14 mouse cellular contexts compared by ENCODE assay signal in genomic region chr17:46589635-46590314, GRCm38 (mm10). TPM values are rescaled to one million over a fixed set of nuclear protein-coding genes. Genes with fewer than 3 reads are reported as not detected.
DNase-seq lines count a peak whose midpoint lies in the region; ATAC-seq and TF ChIP-seq lines count a peak whose summit lies in the region.
"Had no signal": no experiment of that assay in that cellular context is flagged by ENCODE, and none has a peak within 500 bp of the region (broad histone marks: within the 10 kb centered on the region; RNA-seq: fewer than 3 reads in every experiment).

No protein-coding gene starts in this region.

- TF ChIP-seq CTCF in kidney, adult 2 months (conservative IDR thresholded peaks at IDR 0.05; ENCODE audit: insufficient read depth, insufficient read length, low read depth, low read length), result 0 out of 2 replicates have a peak, but pooled peaks have one; percentile 14
- 0 out of 2 replicates have a peak, but pooled peaks have one; percentile 5 for TF ChIP-seq CTCF in midbrain, postnatal 0 days (IDR thresholded peaks at IDR 0.05)
- peak; percentile 9; the same call in 1 of the 2 replicates for TF ChIP-seq CTCF in cortical plate, adult 2 months (IDR thresholded peaks at IDR 0.05; ENCODE audit: extremely low read depth, insufficient read depth, low read length)

- 77% methylated on average over 16 of the region's 16 CpGs for WGBS in kidney, adult 2 months
- WGBS in kidney, embryonic 15.5 days, result 90% methylated on average over 16 of the region's 16 CpGs
- WGBS in midbrain, postnatal 0 days, result 90% methylated on average over 16 of the region's 16 CpGs
- 94% methylated on average over 16 of the region's 16 CpGs for WGBS in midbrain, embryonic 11.5 days

- H3K27me3 ChIP-seq in kidney, adult 2 months (replicated peaks; ENCODE audit: control insufficient read depth, insufficient read depth, low read length), result no peaks in the 10 kb centered on the region
- no peaks in the 10 kb centered on the region for H3K27me3 ChIP-seq in kidney, embryonic 15.5 days
- H3K27me3 ChIP-seq in midbrain, postnatal 0 days (ENCODE audit: insufficient read depth, low read length), result no peaks in the 10 kb centered on the region
- H3K27me3 ChIP-seq in midbrain, embryonic 11.5 days (ENCODE audit: control insufficient read depth, insufficient read depth, low read length), result no peaks in the 10 kb centered on the region
- H3K27me3 ChIP-seq: embryonic facial prominence, embryonic 15.5 days had no signal

- H3K4me3 ChIP-seq in kidney, adult 2 months (ENCODE audit: insufficient read depth, low read depth, low read length), result no peak overlapping the region
- no peak overlapping the region for H3K4me3 ChIP-seq in kidney, embryonic 15.5 days (replicated peaks)
- H3K4me3 ChIP-seq in midbrain, postnatal 0 days (ENCODE audit: low read depth, low read length), result no peak overlapping the region
- H3K4me3 ChIP-seq in midbrain, embryonic 11.5 days (ENCODE audit: low read depth, low read length), result no peak overlapping the region
- no peak overlapping the region for H3K4me3 ChIP-seq in cortical plate, adult 2 months (ENCODE audit: insufficient read depth, low read length)
- H3K4me3 ChIP-seq: embryonic facial prominence, embryonic 15.5 days; hindbrain, embryonic 10.5 days had no signal

- H3K36me3 ChIP-seq in kidney, adult 2 months (ENCODE audit: control insufficient read depth, insufficient read depth, low read length), result no peaks in the 10 kb centered on the region
- peaks cover 67% of the 10 kb centered on the region for H3K36me3 ChIP-seq in kidney, embryonic 15.5 days
- H3K36me3 ChIP-seq in midbrain, postnatal 0 days (ENCODE audit: insufficient read depth, low read length), result peaks cover 32% of the 10 kb centered on the region
- H3K36me3 ChIP-seq in midbrain, embryonic 11.5 days (ENCODE audit: control insufficient read depth, insufficient read depth, low read length), result peaks cover 6% of the 10 kb centered on the region

- ATAC-seq in kidney, embryonic 15.5 days (replicated peaks; ENCODE audit: low FRiP score), result no peak
- no peak for ATAC-seq in midbrain, postnatal 0 days (ENCODE audit: low FRiP score)
- ATAC-seq in midbrain, embryonic 11.5 days (ENCODE audit: low FRiP score), result no peak
- ATAC-seq: midbrain, embryonic 16.5 days had no signal

- no peak overlapping the region for H3K9ac ChIP-seq in kidney, embryonic 15.5 days
- H3K9ac ChIP-seq in midbrain, postnatal 0 days (replicated peaks; ENCODE audit: low read length, poor library complexity, severe bottlenecking), result no peak overlapping the region
- H3K9ac ChIP-seq in midbrain, embryonic 11.5 days (ENCODE audit: low read length), result no peak overlapping the region
- H3K9ac ChIP-seq: embryonic facial prominence, embryonic 15.5 days had no signal

- H3K4me2 ChIP-seq in kidney, embryonic 15.5 days, result no peak overlapping the region
- no peak overlapping the region for H3K4me2 ChIP-seq in midbrain, postnatal 0 days (ENCODE audit: low read depth, low read length, poor library complexity, severe bottlenecking)
- H3K4me2 ChIP-seq in midbrain, embryonic 11.5 days, result no peak overlapping the region
- H3K4me2 ChIP-seq: embryonic facial prominence, embryonic 15.5 days had no signal

- no peak for TF ChIP-seq POLR2A in kidney, adult 2 months (IDR thresholded peaks at IDR 0.05; ENCODE audit: low read depth, low read length)
- TF ChIP-seq POLR2A in cortical plate, adult 2 months (IDR thresholded peaks at IDR 0.05; ENCODE audit: extremely low read depth, insufficient read depth, low read length), result no peak

- H3K27ac ChIP-seq in kidney, adult 2 months (ENCODE audit: insufficient read depth, low read depth, low read length), result no peak overlapping the region
- no peak overlapping the region for H3K27ac ChIP-seq in kidney, embryonic 15.5 days
- H3K27ac ChIP-seq in midbrain, postnatal 0 days (ENCODE audit: low read depth, low read length), result no peak overlapping the region
- no peak overlapping the region for H3K27ac ChIP-seq in midbrain, embryonic 11.5 days (ENCODE audit: low read depth, low read length)
- no peak overlapping the region for H3K27ac ChIP-seq in cortical plate, adult 2 months (ENCODE audit: insufficient read depth, low read length)
- H3K27ac ChIP-seq: embryonic facial prominence, embryonic 15.5 days; hindbrain, embryonic 10.5 days had no signal

- no peaks in the 10 kb centered on the region for H3K4me1 ChIP-seq in kidney, adult 2 months (ENCODE audit: control insufficient read depth, insufficient read depth, low read length)
- peaks cover 19% of the 10 kb centered on the region for H3K4me1 ChIP-seq in kidney, embryonic 15.5 days
- H3K4me1 ChIP-seq in midbrain, postnatal 0 days (ENCODE audit: insufficient read depth, low read length), result no peaks in the 10 kb centered on the region
- no peaks in the 10 kb centered on the region for H3K4me1 ChIP-seq in midbrain, embryonic 11.5 days (ENCODE audit: control insufficient read depth, insufficient read depth, low read length)
- H3K4me1 ChIP-seq in cortical plate, adult 2 months (ENCODE audit: control insufficient read depth, insufficient read depth, low read length), result no peaks in the 10 kb centered on the region

- no peaks in the 10 kb centered on the region for H3K9me3 ChIP-seq in kidney, embryonic 15.5 days (replicated peaks)
- H3K9me3 ChIP-seq in midbrain, postnatal 0 days (ENCODE audit: low read length), result no peaks in the 10 kb centered on the region
- H3K9me3 ChIP-seq in midbrain, embryonic 11.5 days (ENCODE audit: control insufficient read depth, low read length), result no peaks in the 10 kb centered on the region
- H3K9me3 ChIP-seq: embryonic facial prominence, embryonic 15.5 days; hindbrain, embryonic 10.5 days had no signal

- DNase-seq in kidney, adult 2 months, result peak; percentile 33
- no peak for DNase-seq in midbrain, postnatal 0 days (ENCODE audit: low spot score)
- no peak for DNase-seq in midbrain, embryonic 11.5 days (ENCODE audit: low spot score, missing footprints)
- no peak for DNase-seq in thymus, postnatal 10 days (ENCODE audit: low spot score in 2 of 2)
- DNase-seq in embryo, embryonic 10.5 days (ENCODE audit: low spot score), result no peak
- DNase-seq in ovary, postnatal 14 days (ENCODE audit: low spot score), result no peak
- DNase-seq: kidney, postnatal 4 days; lung, postnatal 36 days; thymus, postnatal 14 days had no signal

RNA-seq across cellular contexts. Expression of gene Srf, which starts 33.8 kb away (rescaled TPM):
- 67.0 and 86.3 TPM in 2 replicates for polyA plus RNA-seq in kidney, adult 2 months (2012; rRNA removed)
- 9.1 and 9.5 TPM in 2 replicates for polyA plus RNA-seq in kidney, embryonic 15.5 days (2015; fragmentation: Nextera tagmentation; extraction: Ambion mirVana)
- 45.8 and 69.0 TPM in 2 replicates for total RNA-seq in midbrain, postnatal 0 days (2014; rRNA removed)
- 2.6 and 3.3 TPM in 2 replicates for polyA plus RNA-seq in midbrain, postnatal 0 days (2015; fragmentation: Nextera tagmentation; extraction: Ambion mirVana)
- 3.6 and 6.0 TPM in 2 replicates for polyA plus RNA-seq in midbrain, embryonic 11.5 days (2014; fragmentation: Nextera tagmentation; extraction: Ambion mirVana)
- polyA plus RNA-seq in cortical plate, adult 2 months (2012; rRNA removed), result 89.1 and 90.0 TPM in 2 replicates

RNA-seq across cellular contexts. Expression of gene Ptk7, which starts 39.5 kb away (rescaled TPM):
- 8.1 and 9.4 TPM in 2 replicates for polyA plus RNA-seq in kidney, adult 2 months (2012; rRNA removed)
- polyA plus RNA-seq in kidney, embryonic 15.5 days (2015; fragmentation: Nextera tagmentation; extraction: Ambion mirVana), result 120 and 138 TPM in 2 replicates
- 61.8 and 62.6 TPM in 2 replicates for total RNA-seq in midbrain, postnatal 0 days (2014; rRNA removed)
- 22.5 and 22.9 TPM in 2 replicates for polyA plus RNA-seq in midbrain, postnatal 0 days (2015; fragmentation: Nextera tagmentation; extraction: Ambion mirVana)
- polyA plus RNA-seq in midbrain, embryonic 11.5 days (2014; fragmentation: Nextera tagmentation; extraction: Ambion mirVana), result 16.7 and 19.5 TPM in 2 replicates
- polyA plus RNA-seq in cortical plate, adult 2 months (2012; rRNA removed), result 6.5 and 6.8 TPM in 2 replicates

RNA-seq across cellular contexts. Expression of gene Cul9, which starts 43.6 kb away (rescaled TPM):
- polyA plus RNA-seq in kidney, adult 2 months (2012; rRNA removed), result 27.0 and 32.4 TPM in 2 replicates
- 5.3 and 5.8 TPM in 2 replicates for polyA plus RNA-seq in kidney, embryonic 15.5 days (2015; fragmentation: Nextera tagmentation; extraction: Ambion mirVana)
- total RNA-seq in midbrain, postnatal 0 days (2014; rRNA removed), result 53.8 and 70.9 TPM in 2 replicates
- polyA plus RNA-seq in midbrain, postnatal 0 days (2015; fragmentation: Nextera tagmentation; extraction: Ambion mirVana), result 13.6 and 16.7 TPM in 2 replicates
- 2.6 and 4.1 TPM in 2 replicates for polyA plus RNA-seq in midbrain, embryonic 11.5 days (2014; fragmentation: Nextera tagmentation; extraction: Ambion mirVana)
- 60.0 and 70.5 TPM in 2 replicates for polyA plus RNA-seq in cortical plate, adult 2 months (2012; rRNA removed)

RNA-seq across cellular contexts. Expression of gene Klc4, which starts 56.0 kb away (rescaled TPM):
- polyA plus RNA-seq in kidney, adult 2 months (2012; rRNA removed), result 60.7 and 62.8 TPM in 2 replicates
- 36.9 and 42.4 TPM in 2 replicates for polyA plus RNA-seq in kidney, embryonic 15.5 days (2015; fragmentation: Nextera tagmentation; extraction: Ambion mirVana)
- 24.5 and 28.5 TPM in 2 replicates for total RNA-seq in midbrain, postnatal 0 days (2014; rRNA removed)
- 20.0 and 22.2 TPM in 2 replicates for polyA plus RNA-seq in midbrain, postnatal 0 days (2015; fragmentation: Nextera tagmentation; extraction: Ambion mirVana)
- 26.6 and 29.8 TPM in 2 replicates for polyA plus RNA-seq in midbrain, embryonic 11.5 days (2014; fragmentation: Nextera tagmentation; extraction: Ambion mirVana)
- 20.0 and 20.6 TPM in 2 replicates for polyA plus RNA-seq in cortical plate, adult 2 months (2012; rRNA removed)

RNA-seq across cellular contexts. Expression of gene Mrpl2, which starts 56.3 kb away (rescaled TPM):
- 116 and 134 TPM in 2 replicates for polyA plus RNA-seq in kidney, adult 2 months (2012; rRNA removed)
- 108 and 124 TPM in 2 replicates for polyA plus RNA-seq in kidney, embryonic 15.5 days (2015; fragmentation: Nextera tagmentation; extraction: Ambion mirVana)
- total RNA-seq in midbrain, postnatal 0 days (2014; rRNA removed), result 46.7 and 47.4 TPM in 2 replicates
- polyA plus RNA-seq in midbrain, postnatal 0 days (2015; fragmentation: Nextera tagmentation; extraction: Ambion mirVana), result 85.5 and 85.7 TPM in 2 replicates
- polyA plus RNA-seq in midbrain, embryonic 11.5 days (2014; fragmentation: Nextera tagmentation; extraction: Ambion mirVana), result 97.8 and 100 TPM in 2 replicates
- polyA plus RNA-seq in cortical plate, adult 2 months (2012; rRNA removed), result 46.2 and 52.6 TPM in 2 replicates
